Comparison of ENCODE assay signal across 13 mouse cellular contexts in the genomic region with DNA sequence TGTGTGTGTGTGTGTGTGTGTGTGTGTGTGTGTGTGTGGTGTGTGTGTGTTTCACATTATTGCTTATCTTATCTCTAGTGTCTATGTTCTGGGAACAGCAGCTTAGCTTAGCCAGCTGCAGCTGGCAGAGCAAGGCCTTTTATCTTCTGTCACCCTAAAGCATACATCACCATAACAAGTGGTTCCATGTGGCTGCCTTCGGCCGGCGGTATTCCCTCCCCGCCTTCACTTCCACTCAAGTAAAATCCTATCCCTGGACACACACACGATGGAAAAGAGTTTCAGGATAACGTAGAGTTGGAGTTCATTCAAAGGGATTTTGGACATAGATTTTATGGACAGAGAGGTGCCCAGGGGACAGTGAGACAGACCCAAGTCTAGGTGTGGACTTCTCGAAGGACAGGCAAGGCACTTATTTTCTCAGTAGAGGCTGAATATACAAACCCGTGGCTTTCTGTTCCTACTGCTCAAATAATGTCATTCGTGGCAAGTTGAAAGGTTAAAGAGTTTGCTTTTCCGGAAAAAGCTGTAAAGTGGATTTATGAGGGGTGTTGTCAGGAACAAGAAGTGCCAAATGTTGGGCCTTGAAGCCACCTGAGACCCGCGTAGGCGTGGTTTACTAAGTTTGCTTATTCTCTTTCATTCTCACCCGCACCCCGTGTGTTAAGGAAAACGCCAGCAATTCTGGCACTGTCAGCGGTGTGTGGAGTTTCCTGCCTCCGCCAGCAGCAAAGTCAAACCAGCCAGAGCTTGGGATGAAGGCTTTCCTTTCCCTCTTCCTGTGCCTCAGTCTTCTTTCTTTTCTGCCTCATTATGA. TPM values are rescaled to one million over a fixed set of nuclear protein-coding genes. Genes with fewer than 3 reads are reported as not detected.
DNase-seq lines count a peak whose midpoint lies in the region; ATAC-seq and TF ChIP-seq lines count a peak whose summit lies in the region.
"Had no signal": no experiment of that assay in that cellular context is flagged by ENCODE, and none has a peak within 500 bp of the region (broad histone marks: within the 10 kb centered on the region; RNA-seq: fewer than 3 reads in every experiment).

No protein-coding gene starts in this region.

- peak overlapping the region; percentile 5; the same call in 1 of the 2 replicates for H3K4me2 ChIP-seq in heart, embryonic 13.5 days
- H3K4me2 ChIP-seq in heart, embryonic 11.5 days, result no peak overlapping the region
- H3K4me2 ChIP-seq in intestine, embryonic 16.5 days (ENCODE audit: low read depth, low read length), result peak overlapping the region; percentile 36
- H3K4me2 ChIP-seq in limb, embryonic 14.5 days (replicated peaks; ENCODE audit: low read depth, low read length, severe bottlenecking), result 0 out of 2 replicates have a peak overlapping the region, but pooled peaks have one; percentile 10
- H3K4me2 ChIP-seq: midbrain, embryonic 13.5 days had no signal

- H3K4me1 ChIP-seq in heart, embryonic 13.5 days, result peaks cover 19% of the 10 kb centered on the region
- H3K4me1 ChIP-seq in heart, embryonic 11.5 days (ENCODE audit: control insufficient read depth, insufficient read depth, low read length), result peaks cover 2% of the 10 kb centered on the region; the same call in 1 of the 2 replicates
- H3K4me1 ChIP-seq in intestine, embryonic 16.5 days (ENCODE audit: control insufficient read depth, insufficient read depth, low read length), result peaks cover 11% of the 10 kb centered on the region
- H3K4me1 ChIP-seq in limb, embryonic 14.5 days (ENCODE audit: control insufficient read depth, insufficient read depth, low read length), result peaks cover 16% of the 10 kb centered on the region

- H3K4me3 ChIP-seq in heart, embryonic 13.5 days, result no peak overlapping the region
- no peak overlapping the region for H3K4me3 ChIP-seq in heart, embryonic 11.5 days (ENCODE audit: low read depth, low read length)
- no peak overlapping the region for H3K4me3 ChIP-seq in intestine, embryonic 16.5 days (ENCODE audit: low read length)
- H3K4me3 ChIP-seq in limb, embryonic 14.5 days (replicated peaks; ENCODE audit: low read length), result no peak overlapping the region
- H3K4me3 ChIP-seq: midbrain, embryonic 13.5 days had no signal

- no peak for TF ChIP-seq POLR2A in limb, embryonic 14.5 days (IDR thresholded peaks at IDR 0.05; ENCODE audit: borderline replicate concordance, extremely low read depth, insufficient read depth, insufficient read length)

- ATAC-seq in heart, embryonic 13.5 days (ENCODE audit: extremely low read depth, insufficient number of reproducible peaks, low FRiP score, low TSS enrichment), result no peak
- no peak for ATAC-seq in heart, embryonic 11.5 days (replicated peaks; ENCODE audit: insufficient number of reproducible peaks, low FRiP score, low TSS enrichment)
- ATAC-seq in intestine, embryonic 16.5 days, result peak; percentile 84
- ATAC-seq in limb, embryonic 14.5 days (ENCODE audit: low FRiP score, low read depth), result no peak
- no peak for ATAC-seq in monocyte, adult 5-6 weeks (replicated peaks; ENCODE audit: insufficient number of reproducible peaks, low FRiP score, low TSS enrichment, poor library complexity, severe bottlenecking)
- ATAC-seq in CD4-positive, CD25-positive, alpha-beta regulatory T cell, adult 4 months, result no peak
- ATAC-seq: midbrain, embryonic 13.5 days had no signal

- no peaks in the 10 kb centered on the region for H3K36me3 ChIP-seq in heart, embryonic 13.5 days
- no peaks in the 10 kb centered on the region for H3K36me3 ChIP-seq in heart, embryonic 11.5 days (ENCODE audit: control insufficient read depth, insufficient read depth, low read length)
- H3K36me3 ChIP-seq in intestine, embryonic 16.5 days (ENCODE audit: control insufficient read depth, insufficient read depth, low read length), result no peaks in the 10 kb centered on the region
- no peaks in the 10 kb centered on the region for H3K36me3 ChIP-seq in limb, embryonic 14.5 days (ENCODE audit: control insufficient read depth, insufficient read depth, low read length)
- H3K36me3 ChIP-seq: midbrain, embryonic 13.5 days had no signal

- H3K9me3 ChIP-seq in heart, embryonic 13.5 days, result peaks cover 13% of the 10 kb centered on the region
- 0 out of 2 replicates have a peak, but pooled peaks cover 3% of the 10 kb centered on the region for H3K9me3 ChIP-seq in heart, embryonic 11.5 days (replicated peaks; ENCODE audit: control insufficient read depth, low read length)
- 0 out of 2 replicates have a peak, but pooled peaks cover 5% of the 10 kb centered on the region for H3K9me3 ChIP-seq in intestine, embryonic 16.5 days (ENCODE audit: control insufficient read depth, low read length)
- no peaks in the 10 kb centered on the region for H3K9me3 ChIP-seq in limb, embryonic 14.5 days (ENCODE audit: control insufficient read depth, low read length)

- WGBS in heart, embryonic 13.5 days, result 32% methylated on average over 18 of the region's 18 CpGs
- 31% methylated on average over 18 of the region's 18 CpGs for WGBS in heart, embryonic 11.5 days (ENCODE audit: insufficient replicate concordance)
- 14% methylated on average over 18 of the region's 18 CpGs for WGBS in intestine, embryonic 16.5 days
- WGBS in limb, embryonic 14.5 days, result 12% methylated on average over 18 of the region's 18 CpGs

- DNase-seq in ES-CJ7 (ENCODE audit: low read depth, low spot score), result peak; percentile 32
- peak; percentile 54 for DNase-seq in limb, embryonic 14.5 days (ENCODE audit: low spot score)
- no peak for DNase-seq in frontal cortex, postnatal 10 days (ENCODE audit: low spot score in 2 of 2)
- DNase-seq: B cell, adult 2 months; gastrocnemius, postnatal 14 days; liver had no signal

- no peak overlapping the region for H3K9ac ChIP-seq in heart, embryonic 13.5 days
- no peak overlapping the region for H3K9ac ChIP-seq in heart, embryonic 11.5 days (ENCODE audit: low read depth, low read length)
- no peak overlapping the region for H3K9ac ChIP-seq in intestine, embryonic 16.5 days (ENCODE audit: low read depth, low read length)
- no peak overlapping the region for H3K9ac ChIP-seq in limb, embryonic 14.5 days (ENCODE audit: low read depth, low read length, severe bottlenecking)
- H3K9ac ChIP-seq: midbrain, embryonic 13.5 days had no signal

- H3K27me3 ChIP-seq in heart, embryonic 13.5 days (replicated peaks), result peaks cover 34% of the 10 kb centered on the region
- peaks cover 5% of the 10 kb centered on the region for H3K27me3 ChIP-seq in heart, embryonic 11.5 days (ENCODE audit: control insufficient read depth, insufficient read depth, low read length)
- no peaks in the 10 kb centered on the region for H3K27me3 ChIP-seq in intestine, embryonic 16.5 days (replicated peaks; ENCODE audit: control insufficient read depth, insufficient read depth, low read length)
- H3K27me3 ChIP-seq in limb, embryonic 14.5 days (ENCODE audit: control insufficient read depth, insufficient read depth, low read length), result no peaks in the 10 kb centered on the region
- H3K27me3 ChIP-seq: midbrain, embryonic 13.5 days had no signal

- peak overlapping the region; percentile 9; the same call in 1 of the 2 replicates for H3K27ac ChIP-seq in heart, embryonic 13.5 days (replicated peaks)
- no peak overlapping the region for H3K27ac ChIP-seq in heart, embryonic 11.5 days (ENCODE audit: low read depth, low read length)
- peak overlapping the region; percentile 59 for H3K27ac ChIP-seq in intestine, embryonic 16.5 days (ENCODE audit: low read length)
- no peak overlapping the region; the same call in 1 of the 2 replicates for H3K27ac ChIP-seq in limb, embryonic 14.5 days (replicated peaks; ENCODE audit: low read depth, low read length)
- H3K27ac ChIP-seq: midbrain, embryonic 13.5 days had no signal

RNA-seq across cellular contexts. Expression of a gene that starts 37.3 kb away (rescaled TPM):
- polyA plus RNA-seq in heart, embryonic 13.5 days (2015; fragmentation: Nextera tagmentation; extraction: Ambion mirVana), result 2.1 and 3.1 TPM in 2 replicates
- polyA plus RNA-seq in heart, embryonic 11.5 days (2014; fragmentation: Nextera tagmentation; extraction: Ambion mirVana), result 1.1 and 1.9 TPM in 2 replicates
- 0.15 and 0.23 TPM in 2 replicates for polyA plus RNA-seq in intestine, embryonic 16.5 days (2015; fragmentation: Nextera tagmentation; extraction: Ambion mirVana)
- polyA plus RNA-seq in limb, embryonic 14.5 days (2012; rRNA removed), result 1.3 and 1.7 TPM in 2 replicates
- polyA plus RNA-seq in limb, embryonic 14.5 days (2014; fragmentation: Nextera tagmentation; extraction: Ambion mirVana), result 0.62 and 0.73 TPM in 2 replicates
- not detected in 3 replicates for total RNA-seq in monocyte, adult 5-6 weeks (2017)
- not detected for polyA plus RNA-seq in CD4-positive, CD25-positive, alpha-beta regulatory T cell, adult 4 months (2017; shearing (Covaris generic))

RNA-seq across cellular contexts. Expression of a gene that starts 47.8 kb away (rescaled TPM):
- not detected in 2 replicates for polyA plus RNA-seq in heart, embryonic 13.5 days (2015; fragmentation: Nextera tagmentation; extraction: Ambion mirVana)
- polyA plus RNA-seq in heart, embryonic 11.5 days (2014; fragmentation: Nextera tagmentation; extraction: Ambion mirVana), result not detected in 2 replicates
- polyA plus RNA-seq in intestine, embryonic 16.5 days (2015; fragmentation: Nextera tagmentation; extraction: Ambion mirVana), result not detected in 2 replicates
- not detected in 2 replicates for polyA plus RNA-seq in limb, embryonic 14.5 days (2012; rRNA removed)
- polyA plus RNA-seq in limb, embryonic 14.5 days (2014; fragmentation: Nextera tagmentation; extraction: Ambion mirVana), result not detected in 2 replicates
- total RNA-seq in monocyte, adult 5-6 weeks (2017), result not detected in 3 replicates
- not detected for polyA plus RNA-seq in CD4-positive, CD25-positive, alpha-beta regulatory T cell, adult 4 months (2017; shearing (Covaris generic))
- total RNA-seq: gastrocnemius, postnatal 14 days had no signal
- polyA plus RNA-seq: embryonic facial prominence, embryonic 14.5 days; midbrain, embryonic 13.5 days had no signal

RNA-seq across cellular contexts. Expression of a gene that starts 50.4 kb away (rescaled TPM):
- polyA plus RNA-seq in heart, embryonic 13.5 days (2015; fragmentation: Nextera tagmentation; extraction: Ambion mirVana), result 0.11 TPM in 1 of 2 replicates, not detected in the other
- polyA plus RNA-seq in heart, embryonic 11.5 days (2014; fragmentation: Nextera tagmentation; extraction: Ambion mirVana), result not detected in 2 replicates
- polyA plus RNA-seq in intestine, embryonic 16.5 days (2015; fragmentation: Nextera tagmentation; extraction: Ambion mirVana), result 0.44 and 0.75 TPM in 2 replicates
- 0.06 and 0.15 TPM in 2 replicates for polyA plus RNA-seq in limb, embryonic 14.5 days (2012; rRNA removed)
- polyA plus RNA-seq in limb, embryonic 14.5 days (2014; fragmentation: Nextera tagmentation; extraction: Ambion mirVana), result 0.10 and 0.55 TPM in 2 replicates
- not detected in 3 replicates for total RNA-seq in monocyte, adult 5-6 weeks (2017)
- under 1 TPM; 0.15 to 0.85 TPM for polyA plus RNA-seq in CD4-positive, CD25-positive, alpha-beta regulatory T cell, adult 4 months (2017; shearing (Covaris generic))
- total RNA-seq: gastrocnemius, postnatal 14 days had no signal

RNA-seq across cellular contexts. Expression of a gene that starts 51.8 kb away (rescaled TPM):
- polyA plus RNA-seq in heart, embryonic 13.5 days (2015; fragmentation: Nextera tagmentation; extraction: Ambion mirVana), result 0.25 TPM in 1 of 2 replicates, not detected in the other
- not detected in 2 replicates for polyA plus RNA-seq in heart, embryonic 11.5 days (2014; fragmentation: Nextera tagmentation; extraction: Ambion mirVana)
- polyA plus RNA-seq in intestine, embryonic 16.5 days (2015; fragmentation: Nextera tagmentation; extraction: Ambion mirVana), result 0.18 TPM in 1 of 2 replicates, not detected in the other
- 0.09 TPM in 1 of 2 replicates, not detected in the other for polyA plus RNA-seq in limb, embryonic 14.5 days (2012; rRNA removed)
- polyA plus RNA-seq in limb, embryonic 14.5 days (2014; fragmentation: Nextera tagmentation; extraction: Ambion mirVana), result not detected in 2 replicates
- not detected in 3 replicates for total RNA-seq in monocyte, adult 5-6 weeks (2017)
- polyA plus RNA-seq in CD4-positive, CD25-positive, alpha-beta regulatory T cell, adult 4 months (2017; shearing (Covaris generic)), result not detected
- total RNA-seq: gastrocnemius, postnatal 14 days had no signal
- polyA plus RNA-seq: midbrain, embryonic 13.5 days had no signal

Comparison
In these comparisons a context has a peak if more than half of its experiments do, and no peak if none do; other contexts are left out.
1. H3K27ac ChIP-seq: peak in heart, embryonic 13.5 days (single experiment) and intestine, embryonic 16.5 days (single experiment); none in heart, embryonic 11.5 days (single experiment) and limb, embryonic 14.5 days (single experiment).
2. DNase-seq: peak in ES-CJ7 (single experiment) and limb, embryonic 14.5 days (single experiment); none in frontal cortex, postnatal 10 days (0 of 2).